Mouse (Mus musculus): ENCODE data around the gene Sgms1. TPM values are rescaled to one million over a fixed set of nuclear protein-coding genes. Genes with fewer than 3 reads are reported as not detected.

Gene Sgms1
- polyA plus RNA-seq, 1 experiment, result 42.1 TPM

DNA sequence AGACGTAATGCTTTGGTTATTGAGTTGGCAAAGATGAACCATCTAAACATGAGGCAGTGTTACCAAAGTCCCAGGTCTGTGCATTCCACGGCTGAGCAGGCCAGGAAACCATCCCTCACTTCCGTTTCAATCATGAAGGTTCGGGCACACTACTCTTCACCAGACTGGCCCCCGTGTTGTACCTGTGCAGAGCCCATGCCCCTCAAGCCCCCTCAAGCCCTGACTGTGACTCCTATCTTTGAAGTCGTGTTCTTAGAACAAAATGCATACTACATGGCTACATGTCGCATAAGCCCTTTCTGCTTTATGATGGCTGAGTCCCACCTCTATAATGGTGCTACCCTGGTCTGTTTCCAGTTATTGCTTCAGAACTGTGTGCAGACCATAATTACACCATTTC is 217.5 kb downstream of the Sgms1 start:
- peak overlapping the region; percentile 28 for H3K27ac ChIP-seq (ENCODE audit: insufficient read depth, low read depth, low read length)
- TF ChIP-seq CTCF (IDR thresholded peaks at IDR 0.05; ENCODE audit: low read depth, low read length), result no peak
- no peak for TF ChIP-seq POLR2A (IDR thresholded peaks at IDR 0.05; ENCODE audit: borderline replicate concordance, low read depth, low read length)
- H3K4me1 ChIP-seq (ENCODE audit: control insufficient read depth, insufficient read depth, low read length), result peaks cover 45% of the 10 kb centered on the region
- H3K4me3 ChIP-seq (ENCODE audit: insufficient read depth, low read length), result no peak overlapping the region

DNA sequence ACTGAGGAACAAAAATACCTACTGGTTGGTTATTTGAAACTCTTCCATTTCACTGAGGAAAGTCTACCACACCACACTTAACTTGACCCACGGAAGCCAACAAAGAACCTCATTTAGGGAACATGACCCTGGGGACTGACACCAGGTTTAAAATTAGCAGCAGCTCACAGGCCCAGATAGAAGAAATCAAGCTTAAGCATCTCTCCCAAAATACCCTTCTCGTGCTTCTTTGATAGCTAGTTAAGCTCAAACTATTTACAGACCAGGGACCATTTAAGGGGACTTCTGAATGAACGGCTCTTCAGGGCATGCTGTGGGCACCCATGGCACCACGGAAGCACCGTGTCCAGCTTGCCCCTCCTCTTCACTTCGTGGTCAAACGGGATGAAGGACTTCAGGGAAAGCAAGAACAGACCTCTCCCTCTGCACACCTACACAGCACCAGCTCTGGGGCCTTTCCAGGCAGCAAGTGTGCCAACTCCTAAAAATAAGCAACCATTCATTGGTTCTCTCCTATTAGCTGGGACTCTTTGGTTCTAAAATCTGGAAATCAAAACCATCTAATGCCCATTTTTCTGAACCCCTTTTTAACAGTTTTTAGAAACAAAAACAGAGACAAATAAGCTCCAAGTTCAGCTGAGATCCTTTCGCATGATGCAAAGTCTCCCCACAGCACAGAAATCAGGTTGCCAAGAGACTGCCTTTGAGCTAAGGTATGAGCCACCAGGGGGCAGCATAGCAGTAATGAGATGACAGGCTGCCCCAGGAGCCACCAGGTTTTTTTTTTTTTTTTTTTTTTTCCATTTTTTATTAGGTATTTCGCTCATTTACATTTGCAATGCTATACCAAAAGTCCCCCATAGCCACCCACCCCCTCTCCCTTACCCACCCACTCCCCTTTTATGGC is 219.6 kb downstream of the Sgms1 start:
- no peak for TF ChIP-seq POLR2A (IDR thresholded peaks at IDR 0.05; ENCODE audit: borderline replicate concordance, low read depth, low read length)
- TF ChIP-seq CTCF (IDR thresholded peaks at IDR 0.05; ENCODE audit: low read depth, low read length), result peak; percentile 43; the same call in 1 of the 2 replicates
- Histone ChIP-seq H3K27ac (ENCODE audit: insufficient read depth, low read depth, low read length) (no peak overlapping the region), H3K4me3 (ENCODE audit: insufficient read depth, low read length) (no peak overlapping the region), H3K4me1 (ENCODE audit: control insufficient read depth, insufficient read depth, low read length) (peaks cover 38% of the 10 kb centered on the region)

DNA sequence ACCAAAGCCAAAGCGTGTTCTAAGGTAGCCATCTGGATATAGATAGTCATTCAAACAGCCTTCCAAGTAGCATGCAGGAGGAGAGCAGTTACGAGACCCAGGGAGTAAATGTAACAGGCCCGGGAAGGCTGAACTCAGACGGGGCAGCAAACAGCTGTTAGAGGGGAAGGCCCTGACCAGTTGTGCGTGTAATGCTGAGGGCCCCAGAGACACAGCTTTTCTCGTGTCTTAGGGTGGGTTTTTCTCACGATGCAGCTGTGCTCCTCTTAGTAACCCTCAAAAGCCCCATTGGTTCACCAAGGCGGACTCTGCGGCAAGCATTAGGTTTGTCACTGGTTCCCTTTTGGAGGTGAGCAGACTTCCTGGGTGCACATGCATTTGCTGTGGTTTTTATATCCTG is 221.5 kb downstream of the Sgms1 start:
- Histone ChIP-seq H3K4me3 (ENCODE audit: insufficient read depth, low read length) (no peak overlapping the region), H3K27ac (ENCODE audit: insufficient read depth, low read depth, low read length) (no peak overlapping the region), H3K4me1 (ENCODE audit: control insufficient read depth, insufficient read depth, low read length) (peaks cover 30% of the 10 kb centered on the region)
- TF ChIP-seq POLR2A (IDR thresholded peaks at IDR 0.05; ENCODE audit: borderline replicate concordance, low read depth, low read length) (no peak), CTCF (IDR thresholded peaks at IDR 0.05; ENCODE audit: low read depth, low read length) (no peak)

DNA sequence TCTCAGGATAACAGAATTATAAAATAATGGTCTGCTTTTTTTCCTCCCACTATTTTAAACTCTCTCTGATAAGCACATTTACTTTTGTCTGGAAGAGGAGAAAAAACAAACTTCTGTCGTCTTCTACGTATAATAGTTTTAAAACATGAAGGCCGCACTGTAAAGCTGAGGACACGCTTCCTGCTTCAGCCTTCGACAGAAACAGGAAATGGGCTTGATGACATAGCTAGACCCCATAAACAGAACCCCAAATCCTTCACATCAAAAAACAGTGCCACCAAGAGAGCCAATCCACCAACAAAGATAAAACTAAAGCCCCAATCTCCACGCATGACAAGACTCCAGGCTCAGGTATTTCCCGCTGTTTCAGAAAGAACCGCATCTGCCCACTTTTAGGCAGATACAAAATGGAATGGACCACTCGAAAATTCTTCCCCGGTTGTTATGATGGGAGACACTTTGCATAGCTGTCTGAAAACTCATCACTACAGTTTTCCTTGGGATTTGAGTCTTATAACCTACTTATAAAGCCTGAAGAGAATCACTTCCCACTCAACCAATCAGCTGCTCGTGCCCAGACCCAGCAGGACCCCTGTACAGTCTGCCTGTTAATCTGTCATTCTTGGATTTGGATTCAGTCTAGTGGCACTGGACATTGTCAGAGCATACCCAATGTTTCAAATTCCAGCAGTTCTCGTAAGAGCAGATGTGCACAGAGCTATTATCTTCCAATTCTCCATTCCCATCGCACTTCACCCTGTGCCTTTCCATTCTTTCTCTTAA is 222.5 kb downstream of the Sgms1 start:
- no peak for TF ChIP-seq POLR2A (IDR thresholded peaks at IDR 0.05; ENCODE audit: borderline replicate concordance, low read depth, low read length)
- TF ChIP-seq CTCF (IDR thresholded peaks at IDR 0.05; ENCODE audit: low read depth, low read length), result no peak
- no peak overlapping the region for H3K27ac ChIP-seq (ENCODE audit: insufficient read depth, low read depth, low read length)
- H3K4me3 ChIP-seq (ENCODE audit: insufficient read depth, low read length), result no peak overlapping the region
- peaks cover 21% of the 10 kb centered on the region for H3K4me1 ChIP-seq (ENCODE audit: control insufficient read depth, insufficient read depth, low read length)

DNA sequence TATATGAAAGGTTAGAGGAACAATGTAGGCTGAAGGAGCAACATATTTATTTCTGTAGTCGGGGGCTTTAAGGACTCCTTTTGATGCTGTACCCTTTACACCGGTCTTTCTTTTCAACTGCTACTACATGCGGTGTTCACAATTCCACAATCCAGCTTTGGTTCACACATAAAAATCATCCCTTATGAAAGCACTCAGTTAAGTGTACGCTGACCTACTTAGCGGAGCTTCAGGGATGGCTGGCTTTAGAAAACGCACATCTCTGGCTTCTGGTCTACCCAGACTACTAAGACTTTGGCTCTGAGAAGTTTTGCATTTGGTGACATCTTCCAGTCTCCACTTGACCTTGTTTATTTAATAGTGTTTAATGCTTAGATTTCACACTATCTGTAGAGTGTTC is 223.8 kb downstream of the Sgms1 start:
- Histone ChIP-seq H3K27ac (ENCODE audit: insufficient read depth, low read depth, low read length) (no peak overlapping the region), H3K4me1 (ENCODE audit: control insufficient read depth, insufficient read depth, low read length) (peaks cover 18% of the 10 kb centered on the region), H3K4me3 (ENCODE audit: insufficient read depth, low read length) (no peak overlapping the region)
- TF ChIP-seq CTCF (IDR thresholded peaks at IDR 0.05; ENCODE audit: low read depth, low read length), result no peak
- no peak for TF ChIP-seq POLR2A (IDR thresholded peaks at IDR 0.05; ENCODE audit: borderline replicate concordance, low read depth, low read length)

DNA sequence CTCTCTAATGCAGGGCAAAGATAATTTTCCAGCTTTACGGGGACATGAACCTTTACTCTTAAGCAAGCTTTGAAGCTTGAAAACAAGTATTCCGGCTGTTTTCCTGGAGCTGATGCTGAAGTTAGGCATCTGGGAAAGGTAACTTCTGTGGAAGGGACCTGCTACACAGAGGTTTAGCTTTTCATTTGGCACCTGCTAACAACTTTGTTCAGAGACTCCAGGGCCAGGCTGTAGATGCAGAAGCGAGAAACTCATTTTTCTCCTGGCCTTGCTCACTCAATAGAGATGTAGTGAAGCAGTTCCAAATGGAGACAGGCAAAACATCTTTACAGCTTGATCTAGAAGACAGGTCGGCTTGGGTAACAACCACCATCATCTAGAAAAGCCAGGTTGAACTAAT is 225.4 kb downstream of the Sgms1 start:
- H3K4me3 ChIP-seq (ENCODE audit: insufficient read depth, low read length), result no peak overlapping the region
- no peak overlapping the region for H3K27ac ChIP-seq (ENCODE audit: insufficient read depth, low read depth, low read length)
- TF ChIP-seq CTCF (IDR thresholded peaks at IDR 0.05; ENCODE audit: low read depth, low read length), result no peak
- TF ChIP-seq POLR2A (IDR thresholded peaks at IDR 0.05; ENCODE audit: borderline replicate concordance, low read depth, low read length), result no peak
- H3K4me1 ChIP-seq (ENCODE audit: control insufficient read depth, insufficient read depth, low read length), result peaks cover 11% of the 10 kb centered on the region

DNA sequence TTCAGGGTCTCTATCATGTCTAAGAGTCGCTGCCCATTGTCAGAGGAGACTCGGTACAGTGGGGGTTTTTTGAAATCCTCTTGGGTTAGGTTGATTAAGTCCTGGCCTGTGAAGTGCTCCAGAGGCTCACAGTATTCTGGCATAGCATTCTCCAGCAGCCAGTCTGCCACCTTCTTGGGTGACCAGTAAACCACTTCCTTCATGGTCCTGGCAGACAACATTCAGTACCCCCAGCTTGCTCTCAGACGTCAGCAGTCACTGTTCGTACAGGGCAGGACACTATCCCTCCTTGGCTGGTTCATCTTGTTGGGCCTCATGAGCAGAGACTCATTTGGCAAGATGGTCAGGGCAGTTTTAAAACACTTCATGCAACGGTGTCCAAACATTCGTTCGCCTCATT is 229.6 kb downstream of the Sgms1 start:
- TF ChIP-seq CTCF (IDR thresholded peaks at IDR 0.05; ENCODE audit: low read depth, low read length) (no peak), POLR2A (IDR thresholded peaks at IDR 0.05; ENCODE audit: borderline replicate concordance, low read depth, low read length) (no peak)
- no peak overlapping the region for H3K27ac ChIP-seq (ENCODE audit: insufficient read depth, low read depth, low read length)
- H3K4me3 ChIP-seq (ENCODE audit: insufficient read depth, low read length), result no peak overlapping the region
- H3K4me1 ChIP-seq (ENCODE audit: control insufficient read depth, insufficient read depth, low read length), result peaks cover 2% of the 10 kb centered on the region; the same call in 1 of the 2 replicates

DNA sequence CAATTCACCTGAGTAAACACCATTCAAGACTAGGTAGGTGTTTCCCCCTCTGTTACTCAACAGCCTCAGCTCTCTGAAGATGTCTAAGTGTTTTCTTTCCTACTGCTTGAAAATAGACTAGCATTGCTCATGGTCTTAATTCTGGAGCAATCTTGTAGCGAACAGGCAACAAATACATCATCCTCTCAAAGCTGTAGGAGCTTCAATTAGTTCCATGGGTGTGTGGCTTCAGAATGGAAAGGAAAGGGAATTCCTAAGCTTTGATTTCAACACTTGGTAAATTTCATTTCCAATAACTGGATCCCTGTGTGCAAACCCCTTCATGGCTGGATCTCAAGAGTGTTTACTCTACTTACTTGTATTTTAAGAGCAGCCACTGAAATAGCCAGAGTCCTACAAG is 230.3 kb downstream of the Sgms1 start:
- no peak overlapping the region for H3K27ac ChIP-seq (ENCODE audit: insufficient read depth, low read depth, low read length)
- TF ChIP-seq CTCF (IDR thresholded peaks at IDR 0.05; ENCODE audit: low read depth, low read length) (no peak), POLR2A (IDR thresholded peaks at IDR 0.05; ENCODE audit: borderline replicate concordance, low read depth, low read length) (no peak)
- H3K4me1 ChIP-seq (ENCODE audit: control insufficient read depth, insufficient read depth, low read length), result no peaks in the 10 kb centered on the region

DNA sequence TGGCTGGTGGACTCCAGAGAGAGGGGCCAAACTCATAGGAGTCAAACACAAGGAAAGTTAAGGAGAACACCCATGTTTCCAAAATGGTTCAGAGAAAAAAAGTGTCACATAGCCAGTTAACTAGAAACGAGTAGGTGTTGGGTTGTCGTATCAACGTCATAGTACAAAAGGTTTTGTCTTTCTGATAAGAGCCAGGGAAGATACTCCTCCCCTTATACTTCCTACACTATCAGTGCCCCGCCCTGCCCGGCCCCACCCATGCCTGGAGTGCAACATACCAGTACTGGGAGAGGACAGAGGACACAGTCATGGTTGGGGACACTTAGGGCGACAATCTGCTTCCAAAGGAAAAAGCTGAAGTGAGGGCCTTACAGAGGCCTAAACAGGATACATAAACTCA is 232.5 kb downstream of the Sgms1 start:
- TF ChIP-seq POLR2A (IDR thresholded peaks at IDR 0.05; ENCODE audit: borderline replicate concordance, low read depth, low read length) (no peak), CTCF (IDR thresholded peaks at IDR 0.05; ENCODE audit: low read depth, low read length) (no peak)

More for the DNA sequence above, 230.3 kb downstream of the Sgms1 start:
- no peak overlapping the region for H3K4me3 ChIP-seq (ENCODE audit: insufficient read depth, low read length)

DNA sequence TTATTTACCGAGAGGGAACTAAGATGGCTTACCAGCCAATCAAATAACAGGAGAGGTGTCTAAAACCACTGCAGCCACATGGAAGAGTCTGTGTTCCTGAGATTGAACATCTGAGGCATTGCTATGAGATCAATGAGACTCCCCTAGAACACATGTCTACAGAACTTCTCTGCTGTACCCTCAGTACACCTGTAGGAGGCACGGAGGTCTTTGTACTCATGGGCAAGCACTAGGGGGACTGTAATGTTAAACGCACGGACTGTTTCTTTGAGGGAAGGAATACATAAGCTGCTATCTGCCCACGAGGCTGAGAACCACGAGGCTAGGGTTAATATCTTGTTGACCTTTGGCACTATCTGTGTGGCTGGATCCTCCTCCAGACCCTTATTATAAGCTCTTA is 237.0 kb downstream of the Sgms1 start:
- no peak overlapping the region for H3K27ac ChIP-seq (ENCODE audit: insufficient read depth, low read depth, low read length)
- H3K4me1 ChIP-seq (ENCODE audit: control insufficient read depth, insufficient read depth, low read length), result no peaks in the 10 kb centered on the region
- TF ChIP-seq CTCF (IDR thresholded peaks at IDR 0.05; ENCODE audit: low read depth, low read length) (no peak), POLR2A (IDR thresholded peaks at IDR 0.05; ENCODE audit: borderline replicate concordance, low read depth, low read length) (no peak)
- no peak overlapping the region for H3K4me3 ChIP-seq (ENCODE audit: insufficient read depth, low read length)

More for the DNA sequence above, 232.5 kb downstream of the Sgms1 start:
- no peaks in the 10 kb centered on the region for H3K4me1 ChIP-seq (ENCODE audit: control insufficient read depth, insufficient read depth, low read length)
- H3K4me3 ChIP-seq (ENCODE audit: insufficient read depth, low read length), result no peak overlapping the region
- no peak overlapping the region for H3K27ac ChIP-seq (ENCODE audit: insufficient read depth, low read depth, low read length)
